Mouse (Mus musculus): ENCODE measurements at regions not wholly inside any gene's neighbourhood (a gene's known extent, or its start where the extent isn't known, plus 50 kb on each side); places are given as distances from the start of the nearest gene placed in this dataset.

- no peak for ATAC-seq (ENCODE audit: low read depth)
- 88% methylated on average over 6 of the region's 6 CpGs for WGBS
- Histone ChIP-seq H3K9me3 (ENCODE audit: control insufficient read depth, low read length) (no peaks in the 10 kb centered on the region), H3K9ac (replicated peaks; ENCODE audit: low read depth, low read length) (no peak overlapping the region), H3K4me3 (ENCODE audit: low read depth, low read length) (no peak overlapping the region), H3K27me3 (ENCODE audit: control insufficient read depth, insufficient read depth, low read length) (no peaks in the 10 kb centered on the region), H3K27ac (ENCODE audit: low read depth, low read length) (no peak overlapping the region), H3K4me1 (ENCODE audit: control insufficient read depth, insufficient read depth, low read length) (no peaks in the 10 kb centered on the region), H3K36me3 (ENCODE audit: control insufficient read depth, insufficient read depth, low read length) (no peaks in the 10 kb centered on the region), H3K4me2 (ENCODE audit: low read depth, low read length) (no peak overlapping the region)
Observed at GRCm38 (mm10) chr6:26709324-26709723, 900.3 kb upstream of the Pot1a start.

- Histone ChIP-seq H3K36me3 (ENCODE audit: control insufficient read depth, insufficient read depth, low read length) (no peaks in the 10 kb centered on the region), H3K27me3 (ENCODE audit: control insufficient read depth, insufficient read depth, low read length) (no peaks in the 10 kb centered on the region), H3K4me3 (ENCODE audit: low read depth, low read length) (no peak overlapping the region), H3K4me1 (ENCODE audit: control insufficient read depth, insufficient read depth, low read length) (no peaks in the 10 kb centered on the region), H3K4me2 (ENCODE audit: low read depth, low read length) (no peak overlapping the region), H3K27ac (ENCODE audit: low read depth, low read length) (no peak overlapping the region), H3K9me3 (ENCODE audit: control insufficient read depth, low read length) (no peaks in the 10 kb centered on the region), H3K9ac (replicated peaks; ENCODE audit: low read depth, low read length) (no peak overlapping the region)
- no peak for ATAC-seq (ENCODE audit: low read depth)
- WGBS: 65% methylated on average over 4 of the region's 4 CpGs
Observed at GRCm38 (mm10) chr6:26708880-26709279, 899.8 kb upstream of the Pot1a start.

DNA sequence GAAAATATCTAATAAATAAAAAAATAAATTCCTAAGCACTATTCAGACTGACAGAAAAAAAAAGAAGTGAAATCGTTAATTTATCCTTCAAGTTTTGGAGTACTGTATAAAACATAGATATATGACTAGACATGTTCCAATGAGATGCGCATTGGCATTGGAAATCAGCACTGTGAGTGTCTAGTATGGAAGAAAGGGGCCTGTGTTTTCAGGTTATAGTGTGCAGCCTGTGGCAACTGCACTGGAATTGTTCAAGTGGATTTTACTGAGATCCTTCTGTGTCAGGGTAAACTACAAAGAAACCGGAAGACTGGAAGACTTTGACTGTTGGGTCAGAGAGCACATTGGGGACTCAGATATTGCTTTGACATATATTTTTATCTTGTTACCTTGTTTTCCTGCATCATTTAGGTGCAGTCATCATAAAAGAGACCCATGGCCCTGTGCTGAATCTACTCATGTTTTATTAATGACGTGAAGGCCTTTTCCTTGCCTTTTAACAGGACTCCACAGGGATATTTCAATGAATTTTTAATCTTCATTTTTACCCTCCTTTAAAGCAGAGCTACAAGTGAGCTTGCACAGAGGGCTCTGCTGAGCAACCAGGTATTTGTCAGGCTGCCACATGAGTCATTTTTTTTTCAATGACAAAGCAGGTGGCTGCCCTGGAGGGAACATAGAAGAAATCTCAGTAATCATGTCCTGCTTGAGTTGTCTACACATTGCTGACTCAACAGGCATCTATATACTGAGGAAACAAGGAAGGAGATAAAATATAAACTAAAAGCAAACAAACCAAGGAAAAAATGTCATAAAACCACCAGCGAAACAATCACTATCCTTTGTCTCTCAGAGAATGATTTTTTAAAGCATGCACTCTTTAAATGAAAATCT lies 899.2 kb upstream of the Pot1a start:
- no peaks in the 10 kb centered on the region for H3K4me1 ChIP-seq (ENCODE audit: control insufficient read depth, insufficient read depth, low read length)
- H3K4me3 ChIP-seq (ENCODE audit: low read depth, low read length): no peak overlapping the region
- WGBS: 79% methylated on average over 5 of the region's 5 CpGs
- H3K9me3 ChIP-seq (ENCODE audit: control insufficient read depth, low read length): no peaks in the 10 kb centered on the region
- H3K27ac ChIP-seq (ENCODE audit: low read depth, low read length): no peak overlapping the region
- peak; percentile 38; the same call in 1 of the 2 replicates for ATAC-seq (ENCODE audit: low read depth)
- H3K27me3 ChIP-seq (ENCODE audit: control insufficient read depth, insufficient read depth, low read length): no peaks in the 10 kb centered on the region
- H3K36me3 ChIP-seq (ENCODE audit: control insufficient read depth, insufficient read depth, low read length): no peaks in the 10 kb centered on the region
- H3K9ac ChIP-seq (replicated peaks; ENCODE audit: low read depth, low read length): no peak overlapping the region
- H3K4me2 ChIP-seq (ENCODE audit: low read depth, low read length): no peak overlapping the region
